Mouse (Mus musculus) embryonic fibroblast, embryonic 13.5 days (primary cell): ENCODE measurements around the gene Gabra6. TPM values are rescaled to one million over a fixed set of nuclear protein-coding genes. Genes with fewer than 3 reads are reported as not detected.

Experiments
- H3K27ac ChIP-seq: 2 replicates; pipeline ENCODE4 v1.5.1; 2012; ENCODE audit warnings: low read length, control low read depth, inconsistent platforms; ENCODE audit not compliant: insufficient read depth
- H3K4me1 ChIP-seq: 2 replicates; pipeline ENCODE4 v1.6.1; 2011; ENCODE audit warnings: low read length; ENCODE audit not compliant: control insufficient read depth, insufficient read depth
- H3K4me3 ChIP-seq: 2 replicates; pipeline ENCODE4 v1.5.1; 2011; ENCODE audit warnings: mild to moderate bottlenecking, control low read depth, low read length; ENCODE audit not compliant: insufficient read depth
- CTCF ChIP-seq: IDR thresholded peaks from 2 replicates; pipeline ENCODE4 v1.5.1; 2011; ENCODE audit warnings: mild to moderate bottlenecking, control low read depth, low read length, moderate library complexity, borderline replicate concordance; ENCODE audit not compliant: insufficient read depth
- polyA plus RNA-seq: library from polyadenylated mRNA; stranded (reverse); fragments of >200 nt; gene quantifications from 2 replicates; pipeline ENCODE4 v1.2.4, GENCODE M21; 2011; ENCODE audit warnings: low read depth; ENCODE audit not compliant: missing spikeins, insufficient read length

Gabra6 gene
- polyA plus RNA-seq, 1 experiment = not detected

DNA sequence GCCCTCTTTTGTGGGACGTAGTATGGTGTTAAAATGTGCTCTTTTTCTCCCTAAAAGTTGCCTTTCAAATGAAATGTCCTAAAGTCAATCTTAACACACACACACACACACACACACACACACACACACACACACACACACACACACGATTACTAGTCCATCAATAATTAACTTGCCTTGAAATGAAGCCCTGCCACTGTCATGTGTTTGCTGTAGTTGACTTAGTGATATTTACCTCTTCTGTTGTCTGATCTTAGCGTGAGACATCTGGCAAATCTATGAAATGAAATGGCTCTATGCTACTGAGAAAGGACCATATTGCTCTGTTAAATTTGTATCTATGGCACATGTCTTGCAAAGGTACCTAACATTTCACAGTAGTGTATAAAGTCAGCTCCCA lies 61.9 kb downstream of the Gabra6 start:
- no peak for TF ChIP-seq CTCF
- Histone ChIP-seq H3K4me3 (no peak overlapping the region), H3K4me1 (no peaks in the 10 kb centered on the region), H3K27ac (no peak overlapping the region)

Other genes with a start within 250 kb of the Gabra6 start
- 0.30 and 1.1 TPM in 2 replicates for gene Gabra1, start 138.1 kb downstream of the Gabra6 start, polyA plus RNA-seq
- 0.84 and 1.3 TPM in 2 replicates for gene Gabrb2, start 98.7 kb upstream of the Gabra6 start, polyA plus RNA-seq